Mouse (Mus musculus): ENCODE measurements around the gene Psmd11. TPM values are rescaled to one million over a fixed set of nuclear protein-coding genes. Genes with fewer than 3 reads are reported as not detected.

Gene Psmd11
- total RNA-seq, 2 experiments from 2014 or later, result 114 to 128 TPM

Other genes starting within 250 kb of the Psmd11 start
- gene Rnf135, start 244.8 kb upstream of the Psmd11 start, total RNA-seq (2021), result 1 to 10 TPM; 5.3 to 5.8 TPM
- gene Rhot1, start 219.6 kb upstream of the Psmd11 start, total RNA-seq (2021), result 10 to 100 TPM; 62.5 to 63.0 TPM
- gene Rhbdl3, start 127.7 kb upstream of the Psmd11 start, total RNA-seq (2021), result 1 to 10 TPM; 7.2 to 7.9 TPM
- gene 5730455P16Rik, start 50.6 kb upstream of the Psmd11 start, total RNA-seq (2021), result 10 to 100 TPM; 22.0 to 22.8 TPM
- 10 to 100 TPM; 64.0 to 74.5 TPM for gene Zfp207, start 45.3 kb upstream of the Psmd11 start, total RNA-seq (2021)
- 1 to 10 TPM; 1.2 to 1.5 TPM for gene Cdk5r1, start 48.4 kb downstream of the Psmd11 start, total RNA-seq (2021)

Measured in heart, postnatal 36 days (tissue).